15 mouse cellular contexts compared by ENCODE assay signal in genomic region chr9:67111836-67112584, GRCm38 (mm10).
A peak's percentile ranks its signal among the peaks of the same experiment; 100 is the strongest.
DNase-seq lines count a peak whose midpoint lies in the region; ATAC-seq and TF ChIP-seq lines count a peak whose summit lies in the region.
"Had no signal": no experiment of that assay in that cellular context is flagged by ENCODE, and none has a peak within 500 bp of the region (broad histone marks: within the 10 kb centered on the region; RNA-seq: fewer than 3 reads in every experiment).

No protein-coding gene starts in this region.

- intact Hi-C loops in left cerebral cortex, postnatal 4 days (cut with DNase I): no loop called here

- H3K4me3 ChIP-seq in forebrain, embryonic 12.5 days (replicated peaks): no peak overlapping the region
- no peak overlapping the region for H3K4me3 ChIP-seq in forebrain, embryonic 15.5 days
- no peak overlapping the region for H3K4me3 ChIP-seq in lung, embryonic 14.5 days (ENCODE audit: low read depth, low read length)
- no peak overlapping the region for H3K4me3 ChIP-seq in lung, postnatal 0 days (ENCODE audit: low read depth, low read length)
- no peak overlapping the region for H3K4me3 ChIP-seq in hindbrain, embryonic 13.5 days
- H3K4me3 ChIP-seq: embryonic facial prominence, embryonic 15.5 days; heart, embryonic 12.5 days; liver, embryonic 13.5 days had no signal

- no peak for ATAC-seq in forebrain, embryonic 12.5 days (ENCODE audit: low FRiP score)
- no peak for ATAC-seq in forebrain, embryonic 15.5 days (replicated peaks)
- no peak for ATAC-seq in lung, embryonic 14.5 days (ENCODE audit: insufficient read depth)
- ATAC-seq in lung, postnatal 0 days: no peak; the same call in 1 of the 2 replicates
- peak; percentile 52; the same call in 1 of the 2 replicates for ATAC-seq in hindbrain, embryonic 13.5 days (ENCODE audit: low FRiP score)

- peak; percentile 45 for DNase-seq in lung, embryonic 14.5 days
- no peak for DNase-seq in lung, postnatal 0 days (ENCODE audit: low spot score)
- peak; percentile 61 for DNase-seq in retina, postnatal 1 day
- DNase-seq in left cerebral cortex, postnatal 4 days: no peak
- no peak for DNase-seq in testis, postnatal 14 days (ENCODE audit: low spot score)
- DNase-seq: adrenal gland, adult 8-10 months; kidney, adult 18-20 months; liver, embryonic 13.5 days; right cerebral cortex, postnatal 14 days had no signal

- H3K4me1 ChIP-seq in forebrain, embryonic 12.5 days: peaks cover 8% of the 10 kb centered on the region; the same call in 1 of the 2 replicates
- peaks cover 8% of the 10 kb centered on the region for H3K4me1 ChIP-seq in forebrain, embryonic 15.5 days
- H3K4me1 ChIP-seq in lung, embryonic 14.5 days (ENCODE audit: insufficient read depth): peaks cover 18% of the 10 kb centered on the region
- H3K4me1 ChIP-seq in lung, postnatal 0 days (ENCODE audit: insufficient read depth, low read depth, low read length): peaks cover 2% of the 10 kb centered on the region; the same call in 1 of the 2 replicates
- H3K4me1 ChIP-seq in hindbrain, embryonic 13.5 days (replicated peaks): peaks cover 17% of the 10 kb centered on the region
- H3K4me1 ChIP-seq: liver, embryonic 13.5 days had no signal

- TF ChIP-seq EP300 in lung, postnatal 0 days (IDR thresholded peaks at IDR 0.05): no peak

- H3K9ac ChIP-seq in forebrain, embryonic 12.5 days: no peak overlapping the region
- H3K9ac ChIP-seq in forebrain, embryonic 15.5 days (replicated peaks): no peak overlapping the region
- H3K9ac ChIP-seq in lung, embryonic 14.5 days: no peak overlapping the region
- no peak overlapping the region for H3K9ac ChIP-seq in lung, postnatal 0 days (replicated peaks; ENCODE audit: low read depth)
- no peak overlapping the region for H3K9ac ChIP-seq in hindbrain, embryonic 13.5 days
- H3K9ac ChIP-seq: embryonic facial prominence, embryonic 15.5 days; heart, embryonic 12.5 days; liver, embryonic 13.5 days had no signal

- no peak overlapping the region for H3K4me2 ChIP-seq in forebrain, embryonic 12.5 days
- H3K4me2 ChIP-seq in forebrain, embryonic 15.5 days (replicated peaks): no peak overlapping the region
- H3K4me2 ChIP-seq in lung, embryonic 14.5 days: no peak overlapping the region
- H3K4me2 ChIP-seq in lung, postnatal 0 days (replicated peaks; ENCODE audit: low read depth, low read length): no peak overlapping the region
- no peak overlapping the region for H3K4me2 ChIP-seq in hindbrain, embryonic 13.5 days
- H3K4me2 ChIP-seq: embryonic facial prominence, embryonic 15.5 days; heart, embryonic 12.5 days; liver, embryonic 13.5 days had no signal

- H3K36me3 ChIP-seq in forebrain, embryonic 12.5 days (replicated peaks): no peaks in the 10 kb centered on the region
- H3K36me3 ChIP-seq in forebrain, embryonic 15.5 days: no peaks in the 10 kb centered on the region
- H3K36me3 ChIP-seq in lung, embryonic 14.5 days (ENCODE audit: insufficient read depth): no peaks in the 10 kb centered on the region
- no peaks in the 10 kb centered on the region for H3K36me3 ChIP-seq in lung, postnatal 0 days (ENCODE audit: insufficient read depth, low read length)
- no peaks in the 10 kb centered on the region for H3K36me3 ChIP-seq in hindbrain, embryonic 13.5 days
- H3K36me3 ChIP-seq: embryonic facial prominence, embryonic 15.5 days; heart, embryonic 12.5 days; liver, embryonic 13.5 days had no signal

- no peaks in the 10 kb centered on the region for H3K27me3 ChIP-seq in forebrain, embryonic 12.5 days
- H3K27me3 ChIP-seq in forebrain, embryonic 15.5 days: no peaks in the 10 kb centered on the region
- H3K27me3 ChIP-seq in lung, embryonic 14.5 days (ENCODE audit: insufficient read depth, low read length): no peaks in the 10 kb centered on the region
- no peaks in the 10 kb centered on the region for H3K27me3 ChIP-seq in lung, postnatal 0 days (replicated peaks; ENCODE audit: insufficient read depth, low read length)
- H3K27me3 ChIP-seq in hindbrain, embryonic 13.5 days: no peaks in the 10 kb centered on the region
- H3K27me3 ChIP-seq: embryonic facial prominence, embryonic 15.5 days; heart, embryonic 12.5 days; liver, embryonic 13.5 days had no signal

- WGBS in forebrain, embryonic 12.5 days: 80% methylated on average over 4 of the region's 4 CpGs
- WGBS in forebrain, embryonic 15.5 days: 77% methylated on average over 4 of the region's 4 CpGs
- WGBS in lung, embryonic 14.5 days: 60% methylated on average over 4 of the region's 4 CpGs
- whole genome bisulfite sequencing in lung, postnatal 0 days: 72% methylated on average over 4 of the region's 4 CpGs
- WGBS in hindbrain, embryonic 13.5 days: 74% methylated on average over 4 of the region's 4 CpGs

- no peaks in the 10 kb centered on the region for H3K9me3 ChIP-seq in forebrain, embryonic 12.5 days
- H3K9me3 ChIP-seq in forebrain, embryonic 15.5 days: no peaks in the 10 kb centered on the region
- no peaks in the 10 kb centered on the region for H3K9me3 ChIP-seq in lung, embryonic 14.5 days (ENCODE audit: low read depth, low read length)
- H3K9me3 ChIP-seq in lung, postnatal 0 days (ENCODE audit: low read length): no peaks in the 10 kb centered on the region
- no peaks in the 10 kb centered on the region for H3K9me3 ChIP-seq in hindbrain, embryonic 13.5 days
- H3K9me3 ChIP-seq: embryonic facial prominence, embryonic 15.5 days; heart, embryonic 12.5 days; liver, embryonic 13.5 days had no signal

- H3K27ac ChIP-seq in forebrain, embryonic 12.5 days: peak overlapping the region; percentile 48
- no peak overlapping the region for H3K27ac ChIP-seq in forebrain, embryonic 15.5 days (replicated peaks)
- no peak overlapping the region for H3K27ac ChIP-seq in lung, embryonic 14.5 days (ENCODE audit: low read depth)
- no peak overlapping the region for H3K27ac ChIP-seq in lung, postnatal 0 days (ENCODE audit: low read length)
- H3K27ac ChIP-seq in hindbrain, embryonic 13.5 days: peak overlapping the region; percentile 58
- H3K27ac ChIP-seq: embryonic facial prominence, embryonic 15.5 days; liver, embryonic 13.5 days; macrophage had no signal

- TF ChIP-seq CTCF in lung, embryonic 14.5 days (IDR thresholded peaks at IDR 0.05; ENCODE audit: low read depth): no peak
- no peak for TF ChIP-seq CTCF in lung, postnatal 0 days (IDR thresholded peaks at IDR 0.05)

Comparison
In these comparisons a context has a peak if more than half of its experiments do, and no peak if none do; other contexts are left out.
1. H3K27ac ChIP-seq: peak in forebrain, embryonic 12.5 days (single experiment) and hindbrain, embryonic 13.5 days (single experiment); none in forebrain, embryonic 15.5 days (single experiment), lung, embryonic 14.5 days (single experiment) and lung, postnatal 0 days (single experiment).
2. DNase-seq: peak in lung, embryonic 14.5 days (single experiment) and retina, postnatal 1 day (single experiment); none in lung, postnatal 0 days (single experiment), left cerebral cortex, postnatal 4 days (single experiment) and testis, postnatal 14 days (single experiment).